Mouse (Mus musculus) CD8-positive naive resting alpha-beta T cell, adult 57 days (primary cell): ENCODE data around the gene Optc. TPM values are rescaled to one million over a fixed set of nuclear protein-coding genes. Genes with fewer than 3 reads are reported as not detected.

Source experiments
- total RNA-seq: library from RNA; stranded (reverse); gene quantifications from one replicate; pipeline ENCODE4 v1.2.4, GENCODE M21; 2023

Optc gene
- total RNA-seq: not detected

GRCm38 (mm10) chr1:133907949-133908658, at the start of gene Optc:
Gene Optc, minus strand, starts transcription at chr1:133907999.

DNA sequence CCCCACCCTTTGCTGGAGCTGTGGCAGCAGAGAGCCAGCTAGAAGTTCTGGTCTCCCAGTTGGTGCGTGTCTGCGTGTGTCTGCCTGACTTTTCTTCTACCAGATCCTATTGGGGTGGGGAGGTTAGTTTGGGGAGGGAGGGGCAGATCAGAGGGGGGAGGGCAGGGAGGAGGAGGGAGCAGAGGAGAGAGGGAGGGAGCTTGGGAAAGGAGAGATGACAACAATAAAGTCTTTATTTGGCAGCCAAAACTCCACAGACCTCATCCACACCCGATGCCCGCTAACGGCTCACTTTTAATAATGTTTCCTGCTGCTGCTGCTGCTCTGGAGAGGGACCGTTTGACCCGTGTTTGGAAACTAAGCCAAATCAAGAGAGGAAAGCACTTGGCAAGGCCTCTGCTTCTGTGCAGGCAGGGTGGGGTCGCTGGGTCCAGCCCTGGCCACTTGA, 13.5 kb upstream of the Optc start, which contains the start of gene Prelp:
TSS of gene Prelp (minus strand) at position 111 of the 448 bp plus-strand sequence.

Other genes starting within 250 kb of the Optc start
- gene Zbed6, start 247.1 kb downstream of the Optc start, total RNA-seq: 22.2 TPM
- gene Gm38394, start 246.7 kb downstream of the Optc start, total RNA-seq: 41.0 TPM
- 53.1 TPM for gene Lax1, start 217.9 kb downstream of the Optc start, total RNA-seq
- 3.6 TPM for gene Atp2b4, start 107.0 kb downstream of the Optc start, total RNA-seq
- gene Prelp, start 13.4 kb upstream of the Optc start, total RNA-seq: not detected
- gene Fmod, start 129.3 kb upstream of the Optc start, total RNA-seq: not detected
- 356 TPM for gene Btg2, start 171.1 kb upstream of the Optc start, total RNA-seq
- not detected for gene Chit1, start 203.2 kb upstream of the Optc start, total RNA-seq